Mouse (Mus musculus) CH12.LX (cell line): ENCODE results near the gene Pak7. TPM values are rescaled to one million over a fixed set of nuclear protein-coding genes. Genes with fewer than 3 reads are reported as not detected.

Experiments used
- DNase-seq: peaks from one replicate; pipeline ENCODE4 v3.0.0-alpha.2; 2013; ENCODE audit errors: extremely low read depth
- H3K27ac ChIP-seq: 2 replicates; pipeline ENCODE4 v1.5.1; 2012; ENCODE audit warnings: low read depth, mild to moderate bottlenecking, control low read depth, moderate library complexity; ENCODE audit not compliant: insufficient read depth
- H3K27me3 ChIP-seq: replicated peaks from 2 replicates; pipeline ENCODE3; 2012; ENCODE audit warnings: inconsistent platforms
- H3K36me3 ChIP-seq, 2 experiments: replicated peaks in 1 of 2; 2 replicates each; pipeline versions ENCODE3 to v1.6.1; 2012; ENCODE audit warnings: inconsistent platforms in 1 of 2, low read length in 1 of 2, mild to moderate bottlenecking in 1 of 2, mixed read lengths in 1 of 2, moderate library complexity in 1 of 2; ENCODE audit not compliant: control insufficient read depth in 1 of 2, insufficient read depth in 1 of 2
- H3K4me1 ChIP-seq, 2 experiments: 2 replicates each; pipeline ENCODE4 v1.6.1; 2012; ENCODE audit warnings: inconsistent platforms in 1 of 2, moderate library complexity in 1 of 2; ENCODE audit not compliant: insufficient read depth in 2 of 2, control insufficient read depth in 1 of 2
- H3K4me2 ChIP-seq: 2 replicates; pipeline ENCODE4 v1.6.1; 2012; ENCODE audit warnings: low read depth, mild to moderate bottlenecking, control low read depth; ENCODE audit not compliant: poor library complexity, insufficient read depth, severe bottlenecking
- H3K4me3 ChIP-seq, 3 experiments: fragments of 150-350 bp in 1 of 3; sonication (generic) in 1 of 3; replicated peaks in 1 of 3; 2 replicates each; pipeline versions ENCODE3 to v1.5.1; 2011 to 2012; ENCODE audit warnings: low read depth in 2 of 3, low read length in 2 of 3, mild to moderate bottlenecking in 2 of 3, moderate library complexity in 2 of 3, control low read depth in 1 of 3, improper control_type of control experiment in 1 of 3, inconsistent platforms in 1 of 3, mixed read lengths in 1 of 3; ENCODE audit not compliant: poor library complexity in 1 of 3
- H3K79me2 ChIP-seq: replicated peaks from 2 replicates; pipeline ENCODE4 v1.6.1; 2012; ENCODE audit warnings: mild to moderate bottlenecking, moderate library complexity; ENCODE audit not compliant: control insufficient read depth, poor library complexity, insufficient read depth, severe bottlenecking; ENCODE audit errors: extremely low read depth
- H3K9ac ChIP-seq: 2 replicates; pipeline ENCODE4 v1.6.1; 2012; ENCODE audit warnings: low read depth, mild to moderate bottlenecking, control low read depth, moderate library complexity; ENCODE audit not compliant: insufficient read depth
- H3K9me3 ChIP-seq: replicated peaks from 2 replicates; pipeline ENCODE3; 2012; ENCODE audit warnings: low read length, inconsistent platforms, mixed read lengths
- CHD1 ChIP-seq: IDR thresholded peaks from 2 replicates; pipeline ENCODE4 v1.6.1; 2012; ENCODE audit warnings: low read depth, low read length, improper control_type of control experiment, inconsistent platforms
- CTCF ChIP-seq, 2 experiments: IDR thresholded peaks in 1 of 2; conservative IDR thresholded peaks in 1 of 2; 2 replicates each; pipeline ENCODE4 v1.5.1; 2011 to 2012; ENCODE audit warnings: low read depth in 2 of 2, low read length in 2 of 2, improper control_type of control experiment in 1 of 2, inconsistent platforms in 1 of 2, mild to moderate bottlenecking in 1 of 2, moderate library complexity in 1 of 2
- EP300 ChIP-seq: IDR thresholded peaks from 2 replicates; pipeline ENCODE4 v1.6.1; 2011; ENCODE audit warnings: low read length, improper control_type of control experiment
- ETS1 ChIP-seq: conservative IDR thresholded peaks from 2 replicates; pipeline ENCODE4 v1.6.1; 2012; ENCODE audit warnings: low read depth, mild to moderate bottlenecking, inconsistent platforms, low read length, improper control_type of control experiment, moderate library complexity
- GABPA ChIP-seq: IDR thresholded peaks from 2 replicates; pipeline ENCODE4 v1.6.1; 2012; ENCODE audit warnings: low read depth, low read length, improper control_type of control experiment, inconsistent platforms; ENCODE audit not compliant: insufficient replicate concordance
- HCFC1 ChIP-seq: IDR thresholded peaks from 2 replicates; pipeline ENCODE4 v1.6.1; 2012; ENCODE audit warnings: low read depth, mild to moderate bottlenecking, inconsistent platforms, low read length, improper control_type of control experiment
- JUN ChIP-seq: IDR thresholded peaks from 2 replicates; pipeline ENCODE4 v1.6.1; 2011; ENCODE audit warnings: low read depth, mild to moderate bottlenecking, low read length, improper control_type of control experiment, moderate library complexity; ENCODE audit not compliant: insufficient read depth
- JUND ChIP-seq: conservative IDR thresholded peaks from 2 replicates; pipeline ENCODE4 v1.6.1; 2011; ENCODE audit warnings: low read depth, low read length, improper control_type of control experiment
- MAFK ChIP-seq: IDR thresholded peaks from 2 replicates; pipeline ENCODE4 v1.6.1; 2011; ENCODE audit warnings: low read length, improper control_type of control experiment; ENCODE audit not compliant: insufficient replicate concordance
- MAZ ChIP-seq: IDR thresholded peaks from 2 replicates; pipeline ENCODE4 v1.6.1; 2012; ENCODE audit warnings: low read depth, mild to moderate bottlenecking, inconsistent platforms, low read length, improper control_type of control experiment, moderate library complexity
- MEF2A ChIP-seq: IDR thresholded peaks from 2 replicates; pipeline ENCODE4 v1.6.1; 2014; ENCODE audit warnings: low read depth, mild to moderate bottlenecking, inconsistent platforms, low read length, improper control_type of control experiment, borderline replicate concordance
- MXI1 ChIP-seq: IDR thresholded peaks from 2 replicates; pipeline ENCODE4 v1.6.1; 2011; ENCODE audit warnings: mild to moderate bottlenecking, low read depth, low read length, improper control_type of control experiment
- MYC ChIP-seq: IDR thresholded peaks from 2 replicates; pipeline ENCODE4 v1.6.1; 2011; ENCODE audit warnings: low read depth, mild to moderate bottlenecking, improper control_type of control experiment, low read length
- NELFE ChIP-seq: IDR thresholded peaks from 2 replicates; pipeline ENCODE4 v1.6.1; 2011; ENCODE audit warnings: low read depth, low read length, improper control_type of control experiment
- PAX5 ChIP-seq: IDR thresholded peaks from 2 replicates; pipeline ENCODE4 v1.6.1; 2012; ENCODE audit warnings: low read length, inconsistent platforms, mixed read lengths
- POLR2A ChIP-seq: IDR thresholded peaks from 2 replicates; pipeline ENCODE4 v1.6.1; 2011; ENCODE audit warnings: low read depth, mild to moderate bottlenecking, improper control_type of control experiment, low read length
- POLR2AphosphoS2 ChIP-seq: IDR thresholded peaks from 2 replicates; pipeline ENCODE4 v1.6.1; 2011; ENCODE audit warnings: low read depth, low read length, improper control_type of control experiment
- RAD21 ChIP-seq: IDR thresholded peaks from 2 replicates; pipeline ENCODE4 v1.6.1; 2011; ENCODE audit warnings: low read depth, mild to moderate bottlenecking, low read length, improper control_type of control experiment, moderate library complexity
- RCOR1 ChIP-seq: conservative IDR thresholded peaks from 2 replicates; pipeline ENCODE4 v1.6.1; 2012; ENCODE audit warnings: low read depth, mild to moderate bottlenecking, inconsistent platforms, low read length, improper control_type of control experiment
- SMC3 ChIP-seq: IDR thresholded peaks from 2 replicates; pipeline ENCODE4 v1.6.1; 2011; ENCODE audit warnings: low read depth, low read length, improper control_type of control experiment
- TBP ChIP-seq: conservative IDR thresholded peaks from 2 replicates; pipeline ENCODE4 v1.6.1; 2011; ENCODE audit warnings: low read depth, low read length, improper control_type of control experiment
- TCF12 ChIP-seq: IDR thresholded peaks from 2 replicates; pipeline ENCODE4 v1.6.1; 2014; ENCODE audit warnings: low read depth, mild to moderate bottlenecking, inconsistent platforms, low read length, improper control_type of control experiment
- UBTF ChIP-seq: IDR thresholded peaks from 2 replicates; pipeline ENCODE4 v1.6.1; 2012; ENCODE audit warnings: low read depth, mild to moderate bottlenecking, inconsistent platforms, low read length, improper control_type of control experiment, moderate library complexity
- USF1 ChIP-seq: IDR thresholded peaks from 2 replicates; pipeline ENCODE4 v1.6.1; 2014; ENCODE audit warnings: low read depth, mild to moderate bottlenecking, inconsistent platforms, low read length, improper control_type of control experiment
- dilution Hi-C: fragments of 300-500 bp; cut with MboI; formaldehyde crosslinking; loops from 2 replicates; pipeline ENCODE4 v1.14.3; 2020; ENCODE audit warnings: low sequenced_read_pairs; ENCODE audit not compliant: extremely low pct_unique_long_range_greater_than_20kb, extremely low pct_ligation_motif_present
- in situ Hi-C: fragments of 300-500 bp; cut with MboI; formaldehyde crosslinking; loops from 3 replicates; pipeline ENCODE4 v1.14.3; 2019; ENCODE audit warnings: low sequenced_read_pairs, low pct_ligation_motif_present, low pct_unique_long_range_greater_than_20kb, mixed read lengths
- polyA plus RNA-seq: library from polyadenylated mRNA; unstranded; fragments of >175 nt; gene quantifications from 2 replicates; pipeline ENCODE4 v1.2.1, GENCODE M21; 2012; ENCODE audit warnings: low read depth; ENCODE audit not compliant: insufficient read length
- total RNA-seq, 2 experiments: library from RNA; depleted of rRNA; stranded (reverse); fragments of 300-350 nt in 1 of 2; fragments of >200 nt in 1 of 2; gene quantifications; 2 replicates each; pipeline ENCODE4 v1.2.3; 2012 to 2014

Pak7 gene
- total and polyA plus RNA-seq, 3 experiments = not detected

GRCm38 (mm10) chr2:136057861-136058331 lies 329.9 kb downstream of the Pak7 start:
- Histone ChIP-seq H3K36me3 (no peaks in the 10 kb centered on the region), H3K4me1 (no peaks in the 10 kb centered on the region), H3K27ac (no peak overlapping the region), H3K9ac (no peak overlapping the region), H3K4me2 (no peak overlapping the region), H3K79me2 (no peaks in the 10 kb centered on the region), H3K9me3 (peaks cover 55% of the 10 kb centered on the region), H3K4me3 (no peak overlapping the region), H3K27me3 (no peaks in the 10 kb centered on the region)
- no peak for DNase-seq
- dilution Hi-C loops (no loop called here), in situ Hi-C loops (no loop called here)
- TF ChIP-seq JUN (no peak), PAX5 (no peak), JUND (no peak), UBTF (no peak), ETS1 (no peak), GABPA (no peak), USF1 (no peak), TCF12 (no peak), MEF2A (no peak), TBP (no peak), RCOR1 (no peak), MYC (no peak)

DNA sequence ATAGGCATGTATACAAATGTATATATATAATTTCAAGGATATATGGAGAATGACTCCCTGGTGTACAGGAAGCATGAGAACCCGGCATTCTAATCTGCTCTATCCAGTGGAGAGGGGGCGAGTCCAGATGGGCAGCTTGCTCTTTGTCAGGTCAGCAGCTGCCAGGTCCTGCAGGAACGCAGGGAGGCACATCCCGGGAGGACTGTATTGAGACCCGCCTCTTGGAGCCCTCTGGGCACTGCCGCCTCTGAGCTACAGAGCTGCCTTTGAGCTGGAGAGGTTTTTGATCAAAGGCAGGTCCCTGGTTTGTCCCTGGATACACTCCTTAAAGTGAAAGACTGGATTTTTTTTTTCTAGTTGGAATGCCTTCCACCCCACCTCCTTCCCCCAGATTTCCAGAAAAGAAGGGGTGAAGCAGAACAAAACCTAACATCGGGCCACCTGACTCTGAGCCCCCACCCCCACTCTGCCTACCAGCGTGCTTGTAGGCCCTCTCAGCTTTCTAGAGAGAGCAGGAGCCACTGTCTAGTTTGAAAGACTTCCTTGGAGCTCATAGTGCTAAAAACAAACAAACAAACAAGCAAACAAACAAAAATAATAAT lies 336.0 kb downstream of the Pak7 start, which contains the start of gene Lamp5:
Lamp5 (plus strand) TSS at position 552 of the 602 bp plus-strand sequence.
- Histone ChIP-seq H3K9me3 (peaks cover 55% of the 10 kb centered on the region), H3K4me3 (no peak within 1 kb of the TSS), H3K79me2 (no peaks in the 10 kb centered on the region), H3K9ac (no peak within 1 kb of the TSS), H3K27me3 (no peaks in the 10 kb centered on the region), H3K4me2 (no peak within 1 kb of the TSS), H3K27ac (no peak within 1 kb of the TSS), H3K4me1 (no peaks in the 10 kb centered on the region), H3K36me3 (no peaks in the 10 kb centered on the region)
- dilution Hi-C loops = no loop called here
- DNase-seq = no peak
- in situ Hi-C loops = no loop called here
- TF ChIP-seq POLR2A = no peak
- no peak for TF ChIP-seq NELFE
- TF ChIP-seq PAX5 = no peak
- no peak for TF ChIP-seq RCOR1
- TF ChIP-seq POLR2AphosphoS2 = no peak
- TF ChIP-seq MAFK = no peak
- TF ChIP-seq EP300 = no peak
- TF ChIP-seq MXI1 = no peak
- TF ChIP-seq SMC3 = no peak
- TF ChIP-seq CHD1 = no peak
- no peak for TF ChIP-seq HCFC1
- TF ChIP-seq MAZ = no peak
- TF ChIP-seq CTCF (conservative IDR thresholded peaks at IDR 0.05 in 1 of 2, IDR thresholded peaks at IDR 0.05 in 1 of 2; ENCODE audit: low read depth in 2 of 2, low read length in 2 of 2) = no peak
- TF ChIP-seq TBP = no peak
- no peak for TF ChIP-seq JUN
- no peak for TF ChIP-seq RAD21
